9 mouse cellular contexts compared by ENCODE assay signal in genomic region chr11:95118505-95118904, GRCm38 (mm10). TPM values are rescaled to one million over a fixed set of nuclear protein-coding genes. Genes with fewer than 3 reads are reported as not detected.
DNase-seq lines count a peak whose midpoint lies in the region; ATAC-seq and TF ChIP-seq lines count a peak whose summit lies in the region.
"Had no signal": no experiment of that assay in that cellular context is flagged by ENCODE, and none has a peak within 500 bp of the region (broad histone marks: within the 10 kb centered on the region; RNA-seq: fewer than 3 reads in every experiment).

No protein-coding gene starts in this region.

- H3K36me3 ChIP-seq in embryonic facial prominence, embryonic 11.5 days (replicated peaks; ENCODE audit: control insufficient read depth, insufficient read depth, low read depth, low read length) = no peaks in the 10 kb centered on the region
- no peaks in the 10 kb centered on the region for H3K36me3 ChIP-seq in small intestine, adult 2 months (ENCODE audit: control insufficient read depth, insufficient read depth, low read length)
- H3K36me3 ChIP-seq: heart, embryonic 15.5 days had no signal

- TF ChIP-seq POLR2A in small intestine, adult 2 months (IDR thresholded peaks at IDR 0.05; ENCODE audit: low read depth, low read length) = no peak

- no peak overlapping the region for H3K27ac ChIP-seq in embryonic facial prominence, embryonic 11.5 days (replicated peaks; ENCODE audit: low read depth, low read length)
- H3K27ac ChIP-seq in small intestine, adult 2 months (ENCODE audit: insufficient read depth, low read depth, low read length) = no peak overlapping the region
- H3K27ac ChIP-seq: heart, embryonic 15.5 days had no signal

- peak; percentile 74; the same call in 1 of the 2 replicates for TF ChIP-seq CTCF in small intestine, adult 2 months (IDR thresholded peaks at IDR 0.05; ENCODE audit: extremely low read depth, insufficient read length, insufficient replicate concordance, low read depth, low read length)

- H3K4me2 ChIP-seq in embryonic facial prominence, embryonic 11.5 days (ENCODE audit: low read depth, low read length) = no peak overlapping the region
- H3K4me2 ChIP-seq: heart, embryonic 15.5 days had no signal

- peaks cover 2% of the 10 kb centered on the region; the same call in 1 of the 2 replicates for H3K4me1 ChIP-seq in embryonic facial prominence, embryonic 11.5 days (ENCODE audit: control insufficient read depth, insufficient read depth, low read length)
- no peaks in the 10 kb centered on the region; the same call in 1 of the 2 replicates for H3K4me1 ChIP-seq in small intestine, adult 2 months (ENCODE audit: control insufficient read depth, insufficient read depth, insufficient read length, low read length)

- H3K27me3 ChIP-seq in embryonic facial prominence, embryonic 11.5 days (ENCODE audit: control insufficient read depth, insufficient read depth, low read length) = peaks cover 42% of the 10 kb centered on the region
- peaks cover 52% of the 10 kb centered on the region for H3K27me3 ChIP-seq in small intestine, adult 2 months (ENCODE audit: control insufficient read depth, insufficient read depth, low read length)

- H3K4me3 ChIP-seq in embryonic facial prominence, embryonic 11.5 days (ENCODE audit: low read depth, low read length) = no peak overlapping the region
- no peak overlapping the region for H3K4me3 ChIP-seq in small intestine, adult 2 months (ENCODE audit: low read depth, low read length)
- H3K4me3 ChIP-seq: heart, embryonic 15.5 days had no signal

- no peak for ATAC-seq in embryonic facial prominence, embryonic 11.5 days (replicated peaks; ENCODE audit: insufficient number of reproducible peaks, low FRiP score, low TSS enrichment, low read depth)
- ATAC-seq in megakaryocyte, adult 5-6 weeks (ENCODE audit: poor library complexity, severe bottlenecking) = 0 out of 2 replicates have a peak, but pooled peaks have one; percentile 30
- ATAC-seq in monocyte, adult 5-6 weeks (replicated peaks; ENCODE audit: insufficient number of reproducible peaks, low FRiP score, low TSS enrichment, poor library complexity, severe bottlenecking) = no peak

- peak; percentile 18 for DNase-seq in CD4-positive helper T cell, adult 2 months (ENCODE audit: low read depth, low spot score)
- DNase-seq in adipocyte (ENCODE audit: low spot score) = peak; percentile 80
- peak; percentile 88 for DNase-seq in embryonic facial prominence, embryonic 11.5 days (ENCODE audit: low spot score)
- peak; percentile 89 for DNase-seq in heart, postnatal 4 days
- peak; percentile 69 to 78 for DNase-seq in layer of hippocampus, postnatal 14 days (ENCODE audit: low spot score in 2 of 2)

- no peaks in the 10 kb centered on the region for H3K9me3 ChIP-seq in embryonic facial prominence, embryonic 11.5 days (replicated peaks; ENCODE audit: control insufficient read depth, low read length)
- H3K9me3 ChIP-seq: heart, embryonic 15.5 days had no signal

- no peak overlapping the region for H3K9ac ChIP-seq in embryonic facial prominence, embryonic 11.5 days (replicated peaks; ENCODE audit: low read length)
- H3K9ac ChIP-seq: heart, embryonic 15.5 days had no signal

- WGBS in embryonic facial prominence, embryonic 11.5 days = 2% methylated on average over 8 of the region's 8 CpGs
- WGBS in small intestine, adult 2 months = 6% methylated on average over 8 of the region's 8 CpGs

RNA-seq across cellular contexts. Expression of gene Dlx3, which starts 1.4 kb away (rescaled TPM):
- 15.9 and 21.7 TPM in 2 replicates for polyA plus RNA-seq in embryonic facial prominence, embryonic 11.5 days (2014; fragmentation: Nextera tagmentation; extraction: Ambion mirVana)
- not detected for total RNA-seq in heart, postnatal 4 days (2021)
- total RNA-seq in layer of hippocampus, postnatal 14 days (2021) = not detected
- total RNA-seq in megakaryocyte, adult 5-6 weeks (2015) = 0.04 TPM in 1 of 2 replicates, not detected in the other
- not detected in 2 replicates for total RNA-seq in megakaryocyte, adult 5-6 weeks (2017)
- 0.13 and 0.33 TPM in 2 replicates for polyA plus RNA-seq in small intestine, adult 2 months (2012; rRNA removed)
- total RNA-seq in monocyte, adult 5-6 weeks (2017) = not detected in 3 replicates

RNA-seq across cellular contexts. Expression of gene Dlx4, which starts 27.6 kb away (rescaled TPM):
- polyA plus RNA-seq in embryonic facial prominence, embryonic 11.5 days (2014; fragmentation: Nextera tagmentation; extraction: Ambion mirVana) = 3.0 and 3.6 TPM in 2 replicates
- not detected for total RNA-seq in heart, postnatal 4 days (2021)
- not detected for total RNA-seq in layer of hippocampus, postnatal 14 days (2021)
- total RNA-seq in megakaryocyte, adult 5-6 weeks (2015) = not detected in 2 replicates
- total RNA-seq in megakaryocyte, adult 5-6 weeks (2017) = not detected in 2 replicates
- polyA plus RNA-seq in small intestine, adult 2 months (2012; rRNA removed) = not detected in 2 replicates
- not detected in 3 replicates for total RNA-seq in monocyte, adult 5-6 weeks (2017)

RNA-seq across cellular contexts. Expression of gene Itga3, which starts 41.9 kb away (rescaled TPM):
- 5.1 and 6.6 TPM in 2 replicates for polyA plus RNA-seq in embryonic facial prominence, embryonic 11.5 days (2014; fragmentation: Nextera tagmentation; extraction: Ambion mirVana)
- 10 to 100 TPM; 16.1 to 16.4 TPM for total RNA-seq in heart, postnatal 4 days (2021)
- 10 to 100 TPM; 15.4 to 17.7 TPM for total RNA-seq in layer of hippocampus, postnatal 14 days (2021)
- total RNA-seq in megakaryocyte, adult 5-6 weeks (2015) = 0.09 TPM in 1 of 2 replicates, not detected in the other
- 0.24 TPM in 1 of 2 replicates, not detected in the other for total RNA-seq in megakaryocyte, adult 5-6 weeks (2017)
- 91.0 and 156 TPM in 2 replicates for polyA plus RNA-seq in small intestine, adult 2 months (2012; rRNA removed)
- 0.75 to 1.2 TPM (median 0.97 TPM) in 3 replicates for total RNA-seq in monocyte, adult 5-6 weeks (2017)

Comparison
In these comparisons a context has a peak if more than half of its experiments do, and no peak if none do; other contexts are left out.
1. DNase-seq: peak in every context shown above with its lines; median percentile 89 in heart, postnatal 4 days; 88 in embryonic facial prominence, embryonic 11.5 days; 80 in adipocyte; 74 in layer of hippocampus, postnatal 14 days; 18 in CD4-positive helper T cell, adult 2 months.